Mouse (Mus musculus) stomach, postnatal 0 days (tissue): ENCODE measurements around the gene Ly6g6c.

ENCODE experiments used
- CTCF ChIP-seq: IDR thresholded peaks from 2 replicates; pipeline ENCODE4 v1.5.1; 2016; ENCODE audit warnings: antibody characterized with exemption, low read depth, mild to moderate bottlenecking, moderate library complexity
- EP300 ChIP-seq: optimal IDR thresholded peaks from 2 replicates; pipeline ENCODE3; 2016; ENCODE audit warnings: antibody characterized with exemption

- TF ChIP-seq CTCF (no peak), EP300 (no peak)
Observed at GRCm38 (mm10) chr17:35023221-35023620, 42.0 kb upstream of the Ly6g6c start.
